Mouse (Mus musculus) hindbrain, embryonic 12.5 days (tissue): ENCODE data around the gene Ppp1r14b. TPM values are rescaled to one million over a fixed set of nuclear protein-coding genes. Genes with fewer than 3 reads are reported as not detected.
A peak's percentile ranks its signal among the peaks of the same experiment; 100 is the strongest.

Experiments
- ATAC-seq: fragments of 200-750 bp; cut with Nextera tagmentation; 2 replicates; pipeline ENCODE4 v1.8.0; 2017; ENCODE audit warnings: moderate TSS enrichment; ENCODE audit not compliant: low FRiP score
- H3K27ac ChIP-seq: fragments of 300-500 bp; sonication (generic); 2 replicates; pipeline ENCODE4 v1.5.1; 2016; ENCODE audit warnings: mild to moderate bottlenecking
- H3K27me3 ChIP-seq: fragments of 300-500 bp; sonication (generic); 2 replicates; pipeline ENCODE4 v1.6.1; 2016; ENCODE audit warnings: mild to moderate bottlenecking
- H3K36me3 ChIP-seq: fragments of 300-500 bp; sonication (generic); 2 replicates; pipeline ENCODE4 v1.6.1; 2016; ENCODE audit warnings: mild to moderate bottlenecking
- H3K4me1 ChIP-seq: fragments of 300-500 bp; sonication (generic); 2 replicates; pipeline ENCODE4 v1.6.1; 2016
- H3K4me2 ChIP-seq: fragments of 300-500 bp; sonication (generic); replicated peaks from 2 replicates; pipeline ENCODE4 v1.6.1; 2016; ENCODE audit warnings: mild to moderate bottlenecking
- H3K4me3 ChIP-seq: fragments of 300-500 bp; sonication (generic); 2 replicates; pipeline ENCODE4 v1.5.1; 2016; ENCODE audit warnings: mild to moderate bottlenecking
- H3K9ac ChIP-seq: fragments of 300-500 bp; sonication (generic); 2 replicates; pipeline ENCODE4 v1.6.1; 2016; ENCODE audit warnings: mild to moderate bottlenecking, moderate library complexity
- H3K9me3 ChIP-seq: fragments of 300-500 bp; sonication (generic); replicated peaks from 2 replicates; pipeline ENCODE4 v1.6.1; 2016; ENCODE audit warnings: mild to moderate bottlenecking
- WGBS: fragments of 180-500 bp; shearing (Covaris S2); methylation state at CpG from one replicate; pipeline ENCODE4 v1.1.7; 2016; 5-methylcytosine and 5-hydroxymethylcytosine counted together
- polyA plus RNA-seq: library from polyadenylated mRNA; unstranded; fragments of >200 nt; fragmentation: Nextera tagmentation; extraction: Ambion mirVana; gene quantifications from 2 replicates; pipeline ENCODE4 v1.2.1, GENCODE M21; 2016

The Ppp1r14b gene
- polyA plus RNA-seq, result 259 and 281 TPM in 2 replicates

- WGBS, result under 1% methylated on average over 48 of the region's 84 CpGs
- Histone ChIP-seq H3K27ac (peak within 1 kb of the TSS; percentile 96), H3K9ac (peak within 1 kb of the TSS; percentile 89), H3K36me3 (peaks cover 17% of the 10 kb centered on the region), H3K4me3 (peak within 1 kb of the TSS; percentile 78), H3K9me3 (no peaks in the 10 kb centered on the region), H3K27me3 (peaks cover 17% of the 10 kb centered on the region), H3K4me2 (peak within 1 kb of the TSS; percentile 96), H3K4me1 (peaks cover 55% of the 10 kb centered on the region)
- peak; percentile 62 for ATAC-seq
Observed at GRCm38 (mm10) chr19:6974211-6975205, at the start of gene Ppp1r14b. Gene Ppp1r14b, plus strand, starts transcription at chr19:6974968.

- Histone ChIP-seq H3K4me2 (0 out of 2 replicates have a peak within 1 kb of the TSS, but pooled peaks have one; percentile 13), H3K36me3 (no peaks in the 10 kb centered on the region), H3K9ac (no peak within 1 kb of the TSS), H3K4me1 (peaks cover 33% of the 10 kb centered on the region), H3K9me3 (no peaks in the 10 kb centered on the region), H3K4me3 (0 out of 2 replicates have a peak within 1 kb of the TSS, but pooled peaks have one; percentile 7), H3K27ac (no peak within 1 kb of the TSS), H3K27me3 (peaks cover 75% of the 10 kb centered on the region)
- 2% methylated on average over 9 of the region's 9 CpGs for WGBS
- no peak for ATAC-seq
Observed at GRCm38 (mm10) chr19:6925307-6925573, 49.5 kb upstream of the Ppp1r14b start, which contains the start of gene Catsperz. Gene Catsperz, minus strand, starts transcription at chr19:6925380.

GRCm38 (mm10) chr19:6925611-6926329, 49.0 kb upstream of the Ppp1r14b start:
- no peak overlapping the region for H3K9ac ChIP-seq
- no peaks in the 10 kb centered on the region for H3K9me3 ChIP-seq
- H3K27ac ChIP-seq, result no peak overlapping the region
- no peak overlapping the region for H3K4me2 ChIP-seq
- H3K27me3 ChIP-seq, result peaks cover 80% of the 10 kb centered on the region
- H3K4me3 ChIP-seq, result 0 out of 2 replicates have a peak overlapping the region, but pooled peaks have one; percentile 7
- 3% methylated on average over 36 of the region's 40 CpGs for WGBS
- no peak for ATAC-seq
- peaks cover 28% of the 10 kb centered on the region for H3K4me1 ChIP-seq
- H3K36me3 ChIP-seq, result no peaks in the 10 kb centered on the region

GRCm38 (mm10) chr19:6926559-6927255, 48.1 kb upstream of the Ppp1r14b start:
- WGBS, result 12% methylated on average over 26 of the region's 26 CpGs
- peaks cover 25% of the 10 kb centered on the region for H3K4me1 ChIP-seq
- peak overlapping the region; percentile 38 for H3K4me2 ChIP-seq
- no peaks in the 10 kb centered on the region for H3K9me3 ChIP-seq
- H3K4me3 ChIP-seq, result peak overlapping the region; percentile 22
- no peak overlapping the region for H3K9ac ChIP-seq
- H3K36me3 ChIP-seq, result no peaks in the 10 kb centered on the region
- H3K27ac ChIP-seq, result no peak overlapping the region
- no peak for ATAC-seq
- peaks cover 90% of the 10 kb centered on the region for H3K27me3 ChIP-seq

- Histone ChIP-seq H3K4me2 (no peak overlapping the region), H3K9me3 (no peaks in the 10 kb centered on the region), H3K9ac (no peak overlapping the region), H3K27me3 (peaks cover 95% of the 10 kb centered on the region), H3K27ac (no peak overlapping the region), H3K4me3 (no peak overlapping the region), H3K4me1 (peaks cover 17% of the 10 kb centered on the region), H3K36me3 (no peaks in the 10 kb centered on the region)
- no peak for ATAC-seq
- WGBS, result 14% methylated on average over 9 of the region's 9 CpGs
Observed at GRCm38 (mm10) chr19:6928080-6928479, 46.7 kb upstream of the Ppp1r14b start.

- no peak for ATAC-seq
- no peaks in the 10 kb centered on the region for H3K9me3 ChIP-seq
- no peak overlapping the region for H3K9ac ChIP-seq
- H3K27ac ChIP-seq, result no peak overlapping the region
- H3K36me3 ChIP-seq, result no peaks in the 10 kb centered on the region
- H3K4me3 ChIP-seq, result no peak overlapping the region
- 0% methylated on average over 2 of the region's 2 CpGs for WGBS
- H3K27me3 ChIP-seq, result peaks cover 97% of the 10 kb centered on the region
- peaks cover 21% of the 10 kb centered on the region for H3K4me1 ChIP-seq
- no peak overlapping the region for H3K4me2 ChIP-seq
Observed at GRCm38 (mm10) chr19:6931002-6931401, 43.8 kb upstream of the Ppp1r14b start.

GRCm38 (mm10) chr19:6932018-6932417, 42.8 kb upstream of the Ppp1r14b start:
- Histone ChIP-seq H3K4me3 (no peak overlapping the region), H3K27me3 (peaks cover 92% of the 10 kb centered on the region), H3K27ac (no peak overlapping the region), H3K4me2 (no peak overlapping the region), H3K9me3 (no peaks in the 10 kb centered on the region), H3K4me1 (peaks cover 14% of the 10 kb centered on the region), H3K36me3 (no peaks in the 10 kb centered on the region), H3K9ac (no peak overlapping the region)
- no peak for ATAC-seq
- 43% methylated on average over 1 of the region's 1 CpGs for WGBS

- Histone ChIP-seq H3K4me2 (no peak overlapping the region), H3K9me3 (no peaks in the 10 kb centered on the region), H3K27ac (no peak overlapping the region), H3K4me3 (0 out of 2 replicates have a peak overlapping the region, but pooled peaks have one; percentile 32), H3K27me3 (peaks cover 82% of the 10 kb centered on the region), H3K36me3 (no peaks in the 10 kb centered on the region), H3K4me1 (peaks cover 15% of the 10 kb centered on the region), H3K9ac (no peak overlapping the region)
- no peak for ATAC-seq
- whole genome bisulfite sequencing, result 18% methylated on average over 4 of the region's 4 CpGs
Observed at GRCm38 (mm10) chr19:6933102-6933435, 41.7 kb upstream of the Ppp1r14b start.

- Histone ChIP-seq H3K36me3 (no peaks in the 10 kb centered on the region), H3K27me3 (peaks cover 78% of the 10 kb centered on the region), H3K9ac (peak overlapping the region; percentile 56), H3K4me3 (peak overlapping the region; percentile 32), H3K4me1 (peaks cover 17% of the 10 kb centered on the region), H3K4me2 (peak overlapping the region; percentile 54), H3K27ac (no peak overlapping the region), H3K9me3 (no peaks in the 10 kb centered on the region)
- 6% methylated on average over 56 of the region's 58 CpGs for WGBS
- peak; percentile 49 for ATAC-seq
Observed at GRCm38 (mm10) chr19:6933436-6934194, 41.2 kb upstream of the Ppp1r14b start.

- Histone ChIP-seq H3K27ac (no peak within 1 kb of the TSS), H3K9ac (peak within 1 kb of the TSS; percentile 56), H3K27me3 (peaks cover 70% of the 10 kb centered on the region), H3K4me1 (peaks cover 23% of the 10 kb centered on the region), H3K36me3 (no peaks in the 10 kb centered on the region), H3K9me3 (no peaks in the 10 kb centered on the region), H3K4me3 (peak within 1 kb of the TSS; percentile 32), H3K4me2 (peak within 1 kb of the TSS; percentile 54)
- peak; percentile 10; the same call in 1 of the 2 replicates for ATAC-seq
- WGBS, result 8% methylated on average over 23 of the region's 23 CpGs
Observed at GRCm38 (mm10) chr19:6934195-6934977, 40.4 kb upstream of the Ppp1r14b start, which contains the start of gene Kcnk4. Gene Kcnk4, minus strand, starts transcription at chr19:6934515.

- no peak for ATAC-seq
- Histone ChIP-seq H3K9me3 (no peaks in the 10 kb centered on the region), H3K4me3 (no peak overlapping the region), H3K4me2 (no peak overlapping the region), H3K9ac (no peak overlapping the region), H3K27ac (no peak overlapping the region), H3K4me1 (peaks cover 40% of the 10 kb centered on the region), H3K36me3 (no peaks in the 10 kb centered on the region), H3K27me3 (peaks cover 54% of the 10 kb centered on the region)
- 19% methylated on average over 3 of the region's 3 CpGs for WGBS
Observed at GRCm38 (mm10) chr19:6936299-6936698, 38.5 kb upstream of the Ppp1r14b start.
